Mouse (Mus musculus) spleen, postnatal 14 days (tissue): ENCODE results near the gene Tfcp2.

Source experiments
- DNase-seq, 2 experiments: peaks; one replicate each; pipeline ENCODE4 v3.0.0; 2021 to 2022; ENCODE audit warnings: low spot score in 2 of 2

Tfcp2 gene

DNA sequence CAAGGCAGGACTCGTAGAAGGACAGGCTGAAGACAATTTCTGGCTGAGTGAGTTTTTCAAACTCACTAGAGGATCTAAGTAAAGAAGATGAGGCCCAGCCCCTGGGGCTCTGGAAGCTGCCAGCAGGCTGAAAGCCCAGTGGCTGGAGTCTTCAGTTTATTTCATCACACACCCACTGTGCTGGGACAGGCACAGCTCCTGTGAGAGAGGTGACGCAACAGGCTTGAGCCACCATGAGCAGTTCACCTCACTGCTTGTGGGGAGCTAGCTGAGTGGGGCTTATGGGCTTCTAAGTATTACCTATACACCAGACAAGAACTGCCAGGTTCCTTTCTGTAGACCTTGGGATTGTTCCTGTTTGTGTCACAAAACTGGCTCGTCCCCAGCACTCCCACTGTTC is 66.2 kb downstream of the Tfcp2 start:
- DNase-seq = no peak

DNA sequence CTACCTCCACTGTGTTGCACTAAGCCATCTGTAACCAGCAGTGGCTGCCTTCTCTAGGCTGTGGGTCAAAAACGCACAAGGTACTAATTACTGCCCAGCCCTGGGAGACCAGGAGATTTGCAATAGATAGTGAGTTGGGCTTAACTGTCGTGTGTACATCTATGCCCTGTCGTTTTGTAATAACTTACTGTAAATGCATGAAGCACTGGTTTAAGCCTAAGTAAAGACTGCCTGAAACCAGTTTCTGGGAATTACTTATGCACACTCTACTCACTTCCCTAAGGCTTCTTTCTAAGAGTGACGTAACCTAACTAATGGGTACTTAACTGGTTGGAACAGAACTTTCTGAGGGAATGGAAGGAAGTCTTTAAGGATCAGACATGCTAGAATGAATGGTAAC is 72.9 kb downstream of the Tfcp2 start:
- DNase-seq = no peak

DNA sequence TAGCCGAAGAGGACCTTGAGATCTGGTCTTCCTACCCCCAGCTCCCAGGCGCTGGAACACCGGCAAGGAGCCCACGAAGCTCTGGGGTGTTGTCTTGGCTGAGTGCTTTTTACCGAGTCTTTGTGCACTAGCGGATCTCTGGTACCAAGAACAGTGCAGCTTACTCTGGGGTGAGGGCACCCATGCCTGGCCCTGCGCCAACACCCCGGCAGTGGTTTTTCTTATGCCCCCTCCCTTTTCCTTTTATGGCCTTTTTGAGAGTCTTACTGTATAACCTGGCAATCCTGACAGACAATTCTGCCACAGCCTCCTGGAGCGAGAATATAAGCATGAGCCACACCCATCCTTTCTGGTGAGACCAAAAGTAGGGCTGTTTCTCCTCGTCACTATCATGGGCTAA is 73.5 kb downstream of the Tfcp2 start:
- no peak for DNase-seq

DNA sequence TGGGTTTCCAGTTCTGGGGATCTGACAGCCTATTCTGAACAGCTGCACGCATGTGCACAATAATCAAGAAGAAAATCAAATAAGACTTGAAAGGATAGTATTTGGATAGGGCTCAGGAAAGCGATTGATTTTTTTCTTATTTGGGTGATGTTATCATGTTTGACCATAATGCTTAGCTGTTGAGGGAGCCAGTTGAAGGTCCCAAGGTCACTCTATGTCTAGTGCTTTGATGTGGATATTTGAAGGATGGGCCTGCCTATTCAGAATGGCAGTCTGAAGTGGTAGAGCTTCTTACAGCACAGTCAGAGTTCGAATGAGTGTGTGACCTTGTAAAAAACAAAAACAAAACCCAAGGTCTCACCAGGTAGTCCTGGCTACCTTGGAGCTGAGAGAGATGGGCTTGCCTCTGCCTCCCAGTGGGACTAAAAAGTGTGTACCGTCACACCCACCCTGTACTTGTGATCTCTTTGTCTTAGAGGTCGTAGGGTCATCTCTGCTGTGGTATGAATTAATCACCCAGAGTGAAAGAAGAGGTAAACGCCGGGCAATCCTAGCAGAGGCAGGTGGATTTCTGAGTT is 77.8 kb downstream of the Tfcp2 start:
- DNase-seq = no peak

DNA sequence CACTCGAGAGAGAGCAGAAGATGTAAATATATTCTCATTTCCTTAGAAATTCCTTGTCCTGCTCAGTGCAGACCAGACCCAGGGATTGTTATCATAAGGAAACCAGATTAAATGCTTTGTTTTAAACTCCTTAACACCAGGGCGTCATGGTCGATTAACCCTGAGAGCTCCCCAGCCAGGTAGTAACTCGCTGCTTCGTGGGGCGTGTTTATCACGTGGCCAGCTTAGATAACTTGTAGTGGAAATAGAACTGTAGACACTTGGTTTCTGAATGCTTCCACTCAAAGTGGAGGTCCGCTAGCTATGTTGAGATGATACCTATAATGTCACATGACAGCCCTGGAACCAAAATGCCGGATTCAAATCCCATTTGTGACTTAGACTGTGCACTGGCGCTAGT is 81.8 kb downstream of the Tfcp2 start:
- DNase-seq = no peak

DNA sequence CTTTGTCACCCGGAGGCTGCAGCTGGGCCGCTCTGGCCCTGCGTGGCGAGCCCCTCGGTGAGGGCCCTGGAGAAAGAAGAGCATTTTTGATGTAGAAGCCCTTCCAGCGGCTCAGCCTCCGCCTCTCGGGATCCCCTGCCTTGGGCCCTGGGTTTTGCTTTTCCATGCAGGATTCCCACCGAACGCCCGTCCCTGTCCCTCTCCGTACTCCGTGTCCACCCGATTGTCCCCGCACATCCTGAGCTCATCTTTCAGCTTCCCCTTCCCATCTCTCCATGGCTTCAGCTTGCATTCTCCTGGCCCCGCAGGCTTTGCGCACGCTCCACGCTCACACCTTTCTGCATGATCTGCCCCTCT is 82.6 kb downstream of the Tfcp2 start:
- DNase-seq = no peak

DNA sequence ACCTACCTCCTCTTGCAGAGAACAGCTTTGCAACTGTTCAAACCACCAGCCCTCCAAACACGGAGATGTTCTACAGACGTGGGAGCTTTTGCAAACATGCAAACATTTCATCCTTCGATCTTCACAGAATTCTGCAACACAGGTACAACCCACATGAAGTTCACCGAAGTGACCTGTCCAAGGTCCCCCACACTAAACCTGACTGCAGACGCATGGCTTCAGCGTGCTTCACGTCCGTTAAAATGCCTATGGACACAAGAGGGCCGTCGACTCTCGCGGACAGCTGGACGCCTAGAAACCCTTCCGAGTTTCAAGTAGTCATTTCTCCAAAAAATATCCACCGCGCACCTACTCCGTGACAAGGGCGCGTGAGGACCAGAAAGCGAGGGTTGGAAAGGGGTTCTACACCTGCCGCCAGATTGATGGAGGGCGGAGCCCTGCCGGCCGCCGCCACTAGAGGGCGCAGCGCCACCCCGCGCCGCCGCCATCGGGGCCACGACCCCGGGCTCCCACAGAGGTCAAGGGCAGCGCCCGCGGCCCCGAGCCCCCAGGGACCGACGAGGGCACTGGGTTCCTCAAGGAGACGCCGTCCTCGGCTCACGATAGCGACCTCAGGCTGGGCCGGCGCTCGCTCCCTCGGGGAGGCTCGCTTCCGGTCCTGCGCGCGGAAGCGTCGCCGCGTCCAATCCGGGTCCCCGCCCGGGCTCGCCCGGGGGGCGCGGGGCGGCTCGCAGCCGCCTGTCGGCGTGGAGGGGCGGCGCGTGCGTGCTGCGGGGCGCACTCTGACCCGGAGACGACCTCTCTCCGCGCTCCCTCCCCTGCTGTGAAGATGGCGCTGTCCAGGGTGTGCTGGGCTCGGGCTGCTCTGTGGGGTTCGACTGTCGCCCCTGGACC is 83.3 kb downstream of the Tfcp2 start, which contains the start of gene Letmd1:
TSS of gene Letmd1 (plus strand) at position 729 of the 894 bp plus-strand sequence.
- peak; percentile 65 to 76 for DNase-seq

DNA sequence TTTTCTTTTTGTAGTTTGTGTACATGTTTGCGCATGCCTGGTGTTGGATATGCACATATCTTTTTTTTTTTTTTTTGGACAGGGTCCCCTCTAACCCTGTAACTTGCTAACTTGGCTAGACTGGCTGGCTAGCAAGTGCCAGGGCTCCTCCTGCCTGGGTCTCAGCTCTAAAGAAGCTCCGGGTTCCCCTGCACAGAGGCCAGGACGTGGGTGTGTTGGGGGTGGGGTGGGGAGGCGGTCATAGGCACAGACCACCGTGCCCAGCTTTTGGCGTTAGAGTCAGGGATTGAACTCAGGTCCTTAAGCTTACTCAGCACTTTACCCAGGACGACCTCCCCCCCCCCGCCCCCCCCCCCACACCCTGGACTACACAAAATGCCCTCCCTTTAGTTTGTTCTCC is 84.1 kb downstream of the Tfcp2 start:
- no peak for DNase-seq

DNA sequence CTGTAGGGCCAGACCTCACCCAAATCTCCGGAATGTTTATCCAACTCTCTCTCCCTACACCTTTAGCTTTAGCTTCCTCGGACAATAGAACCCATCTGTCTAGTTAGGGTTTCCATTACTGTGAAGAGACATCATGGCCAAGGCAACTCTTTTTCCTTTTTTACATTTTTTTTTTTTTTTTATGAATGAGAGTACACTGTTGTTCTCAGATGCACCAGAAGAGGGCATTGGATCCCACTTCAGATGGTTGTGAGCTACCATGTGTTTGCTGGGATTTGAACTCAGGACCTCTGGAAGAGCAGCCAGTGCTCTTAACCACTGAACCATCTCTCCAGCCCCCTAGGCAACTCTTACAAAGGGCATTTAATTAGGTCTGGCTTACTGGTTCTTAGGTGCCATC is 86.4 kb downstream of the Tfcp2 start:
- DNase-seq = no peak

DNA sequence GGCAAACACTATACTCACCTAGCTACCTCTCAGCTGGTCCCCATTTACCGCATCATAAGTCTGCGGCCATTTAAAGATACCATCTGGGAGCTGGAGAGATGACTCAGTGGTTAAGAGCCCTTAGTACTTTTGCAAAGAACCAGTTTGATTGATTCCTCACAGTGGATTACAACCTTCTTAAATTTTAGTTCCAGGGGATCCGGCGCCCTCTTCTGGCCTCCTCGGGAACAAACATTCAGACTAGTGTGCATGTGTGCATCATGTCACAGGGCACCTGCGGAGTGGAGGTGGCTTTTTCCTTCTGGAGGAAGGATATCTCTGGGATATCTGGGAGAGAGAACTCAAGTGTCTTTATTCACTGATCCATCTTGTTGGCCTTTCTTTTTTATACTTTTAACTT is 88.1 kb downstream of the Tfcp2 start:
- DNase-seq = peak; percentile 34 to 62

DNA sequence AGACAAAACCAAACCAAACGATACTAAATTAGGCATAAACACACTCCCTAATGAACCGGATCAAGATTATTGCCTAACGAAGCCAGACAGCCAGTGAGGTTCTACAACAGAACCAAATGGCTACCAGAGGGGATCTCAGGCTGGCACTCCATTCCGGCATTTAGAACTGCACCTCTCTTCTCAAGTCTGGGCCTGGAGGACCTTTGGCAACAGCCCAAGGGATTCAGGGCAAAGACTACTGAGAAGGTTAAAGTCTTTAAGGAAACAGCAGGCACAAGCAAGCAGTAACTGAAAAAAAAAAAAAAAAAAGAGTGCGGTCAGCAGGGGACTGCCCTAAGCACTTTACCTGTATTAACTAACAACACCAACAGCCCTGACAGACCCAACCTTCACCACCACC is 89.7 kb downstream of the Tfcp2 start:
- DNase-seq = no peak

DNA sequence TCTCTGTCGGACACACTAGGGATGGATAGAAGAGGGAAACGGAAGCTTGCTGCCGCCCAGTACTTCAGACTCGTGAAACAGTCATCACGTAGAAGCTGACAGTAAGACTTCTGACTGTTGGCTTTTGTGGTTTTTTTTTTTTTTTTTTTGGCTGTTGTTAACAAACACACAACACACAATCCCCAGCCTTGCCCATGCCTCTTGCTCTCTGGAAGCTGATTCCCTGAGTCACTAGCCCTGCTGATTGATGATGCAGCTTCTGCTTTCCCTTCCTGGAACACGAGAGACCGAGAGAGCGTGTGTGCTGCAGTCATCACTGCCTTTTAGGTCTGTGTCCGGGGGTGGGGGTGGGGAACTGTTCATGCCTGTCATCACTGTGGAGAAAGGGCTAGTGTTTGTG is 90.2 kb downstream of the Tfcp2 start:
- DNase-seq = no peak

DNA sequence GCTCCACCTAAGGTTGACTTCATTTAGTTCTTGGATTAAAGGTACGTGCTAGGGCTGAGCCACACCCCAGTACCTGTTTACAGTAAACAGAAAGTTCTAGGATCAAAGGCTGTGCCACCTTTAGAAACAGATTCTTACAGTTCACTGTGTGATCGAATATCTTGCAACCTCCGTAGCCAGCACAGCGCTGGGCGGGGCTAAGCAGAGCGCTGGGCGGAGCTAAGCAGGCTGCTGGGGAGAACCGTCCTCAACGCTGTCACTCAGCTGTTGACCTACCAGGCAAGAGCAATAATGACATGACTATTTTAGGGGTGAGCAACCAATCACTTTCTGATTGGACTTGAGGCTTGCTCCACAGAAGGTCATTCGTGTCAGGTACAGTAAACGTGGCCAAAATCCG is 90.9 kb downstream of the Tfcp2 start:
- DNase-seq = peak in 1 of 2 experiments; percentile 33

DNA sequence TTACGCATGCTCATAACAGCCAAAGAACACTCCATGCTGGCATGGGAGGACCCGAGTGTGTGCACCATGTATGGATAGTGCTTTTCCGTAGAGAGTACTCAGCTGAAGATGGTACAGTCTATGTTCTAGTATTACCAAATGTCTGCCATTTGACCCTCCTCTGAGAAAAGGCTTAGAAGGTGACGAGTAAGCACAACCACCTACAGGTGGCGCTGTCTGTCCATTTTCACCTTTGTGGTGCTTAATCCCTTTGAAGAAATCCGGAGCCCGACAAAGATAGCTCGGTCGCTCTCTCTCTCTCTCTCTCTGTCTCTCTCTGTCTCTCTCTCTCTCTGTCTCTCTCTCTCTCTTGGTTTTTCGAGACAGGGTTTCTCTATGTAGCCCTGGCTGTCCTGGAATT is 93.8 kb downstream of the Tfcp2 start:
- DNase-seq = peak in 1 of 2 experiments; percentile 57

DNA sequence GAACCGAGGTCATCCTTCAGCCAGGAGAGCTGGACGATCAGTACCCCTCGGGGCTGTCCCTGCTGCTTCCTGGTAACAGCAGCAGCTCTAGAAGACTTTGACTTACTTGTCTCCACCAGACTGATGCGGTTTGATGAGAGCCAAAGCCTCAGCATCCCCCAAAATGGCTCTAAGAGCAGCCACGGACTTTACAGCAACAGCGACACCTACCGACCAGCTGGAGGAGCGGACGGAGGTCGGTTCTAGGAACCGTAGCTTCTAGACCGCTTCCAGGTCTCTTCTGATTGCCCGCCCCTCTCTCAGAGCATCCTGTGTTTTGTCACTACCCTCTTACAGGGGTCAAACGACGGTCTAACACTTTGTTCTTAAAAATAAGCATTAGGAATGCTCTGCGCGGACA is 94.5 kb downstream of the Tfcp2 start:
- DNase-seq = peak; percentile 42 to 69

DNA sequence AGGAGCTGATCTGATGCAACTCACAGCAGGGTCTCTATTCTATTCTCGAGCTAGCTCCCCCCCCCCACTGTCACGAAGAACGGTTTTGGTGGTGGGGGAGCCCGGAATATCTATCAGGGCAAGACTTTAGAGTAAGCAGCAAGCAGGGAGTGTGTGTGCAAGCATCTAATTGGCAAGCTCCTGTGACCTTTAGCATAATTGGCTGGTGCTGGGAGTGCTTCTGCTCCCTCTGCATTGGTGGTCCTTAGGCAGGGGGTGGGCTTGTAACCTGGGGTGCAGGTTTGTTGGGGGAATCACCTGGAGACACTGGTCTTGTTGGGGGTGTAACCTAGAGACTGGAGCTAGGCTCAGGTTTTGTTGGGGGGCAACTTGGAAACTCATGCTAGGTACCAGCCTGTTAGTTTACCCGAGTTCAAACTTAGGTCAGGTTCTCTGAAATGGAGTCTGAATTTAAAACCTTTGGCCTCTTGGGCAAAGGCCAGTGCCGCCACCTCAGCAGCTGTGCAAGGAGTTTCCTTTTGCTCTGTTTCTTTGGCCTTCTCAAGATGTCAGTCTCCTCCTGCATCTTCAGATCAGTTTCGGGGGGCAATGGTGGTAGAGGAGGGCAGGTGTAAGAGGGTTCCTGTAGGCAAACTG is 95.3 kb downstream of the Tfcp2 start:
- no peak for DNase-seq

DNA sequence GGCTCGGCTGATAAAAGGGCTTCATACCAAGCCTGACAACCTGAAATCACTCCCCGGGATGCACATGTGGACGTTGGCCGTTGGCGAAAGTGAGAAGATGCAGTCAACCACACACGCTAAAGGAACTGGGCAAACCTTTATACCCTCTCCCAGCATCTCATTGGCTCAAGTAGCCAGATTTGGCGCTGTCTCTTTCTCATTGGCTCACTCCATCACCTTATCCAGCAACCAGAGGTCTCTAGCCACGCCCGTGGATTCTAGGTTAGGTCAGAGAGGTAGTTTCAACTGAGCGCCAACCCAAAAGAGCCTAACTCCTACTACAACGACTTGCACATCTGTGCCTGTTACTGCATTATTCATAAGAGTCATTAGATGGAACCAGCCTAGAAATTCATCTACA is 99.3 kb downstream of the Tfcp2 start:
- no peak for DNase-seq

DNA sequence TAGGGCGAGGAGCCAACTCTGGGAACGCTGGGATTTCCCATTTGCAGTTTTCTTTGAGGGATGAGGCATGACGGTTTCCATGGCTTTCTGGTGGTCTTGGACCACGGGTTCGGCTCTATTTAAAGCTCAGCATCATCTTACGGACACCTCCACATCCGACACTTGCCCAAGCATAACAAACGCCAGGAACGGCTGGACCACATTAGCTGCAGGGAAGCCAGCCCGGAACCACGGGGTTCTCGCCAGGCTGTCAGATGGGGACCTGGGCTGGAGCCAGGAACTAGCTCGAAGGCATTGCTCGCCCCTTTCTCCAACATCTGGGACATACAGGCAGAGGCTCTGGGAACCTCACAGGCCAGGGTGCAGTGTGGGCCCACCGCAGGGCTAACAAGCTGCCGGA is 100.6 kb downstream of the Tfcp2 start:
- no peak for DNase-seq

DNA sequence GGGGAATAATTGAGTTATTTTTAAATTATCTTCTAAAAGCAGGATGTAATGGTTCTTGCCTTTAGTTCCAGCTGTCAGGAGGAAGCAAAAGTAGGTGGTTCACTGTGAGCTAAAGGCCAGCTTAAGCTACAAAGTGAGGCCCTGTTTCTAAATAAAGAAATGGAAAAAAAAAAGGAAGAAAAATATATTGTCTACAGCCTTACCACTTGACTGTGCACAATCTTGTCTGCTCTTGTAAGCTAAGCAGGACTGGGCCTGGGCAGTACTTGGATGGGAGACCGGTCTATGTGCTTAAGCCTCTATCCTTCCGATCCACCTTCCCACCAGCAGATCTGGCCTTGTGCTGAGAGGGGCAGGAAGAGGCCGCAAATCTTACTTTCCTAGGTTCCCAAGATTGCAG is 102.3 kb downstream of the Tfcp2 start:
- no peak for DNase-seq

DNA sequence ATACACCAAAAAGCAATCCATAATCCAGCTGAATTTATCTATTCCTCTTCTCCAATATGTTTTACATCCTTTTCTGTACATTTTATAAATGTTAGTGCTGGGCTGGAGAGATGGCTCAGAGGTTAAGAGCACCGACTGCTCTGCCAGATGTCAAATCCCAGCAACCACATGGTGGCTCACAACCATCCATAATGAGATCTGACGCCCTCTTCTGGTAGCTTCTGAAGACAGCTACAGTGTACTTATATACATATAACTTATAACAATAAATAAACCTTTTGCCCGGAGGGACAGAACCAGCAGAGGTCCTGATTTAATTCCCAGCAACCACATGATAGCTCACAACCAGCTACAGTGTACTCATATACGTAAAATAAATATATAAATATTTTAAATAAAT is 103.2 kb downstream of the Tfcp2 start:
- DNase-seq = no peak
